Mouse (Mus musculus) kidney, adult 9 months (tissue): Measurements from ENCODE around the gene 1700109H08Rik.
"Not testable (repeated sequence)": the region's sequence is repeated elsewhere in the genome, so short reads cannot be mapped to it uniquely, and the experiment has no call there.

Source experiments
- DNase-seq: peaks from one replicate; pipeline ENCODE4 v3.0.0; 2022

1700109H08Rik gene

GRCm38 (mm10) chr5:3571266-3571665 lies at the start of gene 1700109H08Rik:
TSS of gene 1700109H08Rik (plus strand) at chr5:3571566.
- DNase-seq: no peak

- no peak for DNase-seq
Observed at GRCm38 (mm10) chr5:3521741-3522140, 49.6 kb upstream of the 1700109H08Rik start.

- DNase-seq: peak; percentile 59
Observed at GRCm38 (mm10) chr5:3522826-3523225, 48.5 kb upstream of the 1700109H08Rik start.

GRCm38 (mm10) chr5:3527041-3527691 lies 44.2 kb upstream of the 1700109H08Rik start:
- DNase-seq: no peak

GRCm38 (mm10) chr5:3529585-3530189 lies 41.7 kb upstream of the 1700109H08Rik start:
- DNase-seq: no peak

- not testable (repeated sequence) for DNase-seq
Observed at GRCm38 (mm10) chr5:3532048-3532447, 39.3 kb upstream of the 1700109H08Rik start.

GRCm38 (mm10) chr5:3536592-3537212 lies 34.7 kb upstream of the 1700109H08Rik start:
- DNase-seq: no peak

- no peak for DNase-seq
Observed at GRCm38 (mm10) chr5:3538505-3539472, 32.6 kb upstream of the 1700109H08Rik start.

- DNase-seq: no peak
Observed at GRCm38 (mm10) chr5:3541871-3542270, 29.5 kb upstream of the 1700109H08Rik start.

- peak; percentile 96 for DNase-seq
Observed at GRCm38 (mm10) chr5:3543629-3544479, 27.5 kb upstream of the 1700109H08Rik start, which contains the start of gene Fam133b. TSS of gene Fam133b (plus strand) at chr5:3543833.

- no peak for DNase-seq
Observed at GRCm38 (mm10) chr5:3544480-3544769, 26.9 kb upstream of the 1700109H08Rik start.

GRCm38 (mm10) chr5:3546226-3546625 lies 25.1 kb upstream of the 1700109H08Rik start:
- DNase-seq: peak; percentile 91

GRCm38 (mm10) chr5:3551481-3551880 lies 19.9 kb upstream of the 1700109H08Rik start:
- no peak for DNase-seq

- DNase-seq: no peak
Observed at GRCm38 (mm10) chr5:3554198-3554597, 17.2 kb upstream of the 1700109H08Rik start.

GRCm38 (mm10) chr5:3574825-3575224 lies 3.5 kb downstream of the 1700109H08Rik start:
- DNase-seq: no peak

GRCm38 (mm10) chr5:3577939-3578338 lies 6.6 kb downstream of the 1700109H08Rik start:
- DNase-seq: no peak

GRCm38 (mm10) chr5:3579066-3579465 lies 7.7 kb downstream of the 1700109H08Rik start:
- DNase-seq: no peak

GRCm38 (mm10) chr5:3595693-3596398 lies 24.5 kb downstream of the 1700109H08Rik start, which contains the start of gene Pex1:
TSS of gene Pex1 (plus strand) at chr5:3596066.
- DNase-seq: peak; percentile 98

GRCm38 (mm10) chr5:3596399-3596766 lies 25.0 kb downstream of the 1700109H08Rik start, which contains the start of gene Rbm48:
TSS of gene Rbm48 (minus strand) at chr5:3596585.
- peak; percentile 86 for DNase-seq

- DNase-seq: no peak
Observed at GRCm38 (mm10) chr5:3597171-3597570, 25.8 kb downstream of the 1700109H08Rik start.

GRCm38 (mm10) chr5:3598766-3599165 lies 27.4 kb downstream of the 1700109H08Rik start:
- DNase-seq: no peak
